Mouse (Mus musculus): ENCODE results near the gene Col6a4.

The Col6a4 gene

DNA sequence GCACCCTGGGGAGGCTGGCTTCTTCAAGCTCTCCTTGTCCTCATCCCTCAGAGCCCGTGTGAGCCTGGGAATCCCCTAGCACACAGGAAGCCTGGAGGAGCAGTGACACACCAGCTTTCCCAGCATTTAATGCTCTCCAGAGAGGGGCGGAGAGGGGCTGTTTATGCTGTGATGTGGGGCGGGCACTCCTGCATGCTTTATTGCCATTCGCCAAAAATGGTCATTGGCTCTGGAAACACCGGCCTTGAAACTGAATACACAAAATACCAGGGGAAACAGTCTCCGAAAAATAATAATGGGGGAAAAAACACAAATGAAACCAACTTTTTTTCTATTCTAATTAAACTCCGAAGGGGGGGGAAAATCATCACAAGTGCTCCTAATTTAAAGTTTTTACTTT is at the start of gene Col6a4:
Gene Col6a4, minus strand, starts transcription at position 101 of the 400 bp plus-strand sequence.
- in situ Hi-C loops (cut with MboI, MseI): no loop called here

DNA sequence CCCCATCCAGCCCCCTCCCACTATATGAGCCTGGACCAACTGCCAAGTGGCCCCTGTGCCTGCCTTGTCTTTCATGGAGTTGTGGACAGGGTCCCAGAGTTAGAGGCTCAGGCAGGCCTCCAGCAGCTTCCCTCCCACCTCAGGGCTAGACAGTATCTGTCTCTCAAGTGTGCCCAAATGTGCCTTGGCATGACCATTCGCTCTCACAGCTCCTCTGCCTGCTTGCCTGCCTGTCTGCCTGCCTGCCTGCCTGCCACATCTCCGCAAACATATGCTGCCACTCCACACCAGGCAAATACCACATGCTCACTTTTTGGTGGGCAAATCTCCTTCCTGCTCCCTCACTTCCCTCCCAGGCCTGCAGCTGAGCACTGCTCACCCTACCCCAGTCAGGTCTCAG is 49.0 kb upstream of the Col6a4 start:
- in situ Hi-C loops (cut with MboI, MseI): no loop called here

DNA sequence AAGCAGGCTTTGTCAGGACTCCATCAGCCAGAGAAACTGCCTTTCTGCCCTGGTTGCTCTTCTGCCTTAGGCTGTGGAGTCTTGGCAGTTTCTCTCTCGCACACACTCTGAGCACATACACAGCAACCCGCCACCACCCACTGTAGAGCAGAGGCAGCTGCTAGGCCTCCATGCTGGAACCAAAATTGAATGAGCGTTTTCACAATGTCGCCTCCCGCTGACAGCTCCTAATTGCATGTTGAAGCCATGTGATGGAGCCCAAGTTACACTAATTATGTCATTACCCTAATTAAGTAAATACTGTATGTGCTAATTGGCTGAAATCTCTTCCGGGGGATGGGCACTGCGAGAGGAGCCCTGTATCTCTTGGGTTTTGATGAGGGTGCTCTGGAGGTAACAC is 47.6 kb upstream of the Col6a4 start:
- in situ Hi-C loops (cut with MboI, MseI): no loop called here

DNA sequence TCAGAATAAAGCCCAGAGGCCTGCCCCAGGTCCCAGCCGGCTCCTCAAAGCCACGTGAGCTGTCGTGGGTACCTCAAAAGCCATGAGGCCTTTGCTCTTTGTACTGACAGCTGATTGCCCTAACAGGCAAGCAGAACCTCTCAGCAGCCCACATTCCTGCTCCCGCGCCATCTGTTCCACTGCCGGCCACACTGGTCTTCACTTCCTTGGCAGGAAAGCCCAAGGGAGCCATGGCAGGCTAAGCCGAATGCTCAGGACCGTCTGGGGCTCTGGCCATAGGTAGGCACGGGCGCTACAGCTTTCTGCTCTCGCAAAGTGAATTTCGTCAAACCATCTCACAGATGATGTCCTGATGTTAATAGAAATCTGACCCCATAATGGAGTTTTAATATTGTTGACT is 45.4 kb upstream of the Col6a4 start:
- in situ Hi-C loops (cut with MboI, MseI): no loop called here

DNA sequence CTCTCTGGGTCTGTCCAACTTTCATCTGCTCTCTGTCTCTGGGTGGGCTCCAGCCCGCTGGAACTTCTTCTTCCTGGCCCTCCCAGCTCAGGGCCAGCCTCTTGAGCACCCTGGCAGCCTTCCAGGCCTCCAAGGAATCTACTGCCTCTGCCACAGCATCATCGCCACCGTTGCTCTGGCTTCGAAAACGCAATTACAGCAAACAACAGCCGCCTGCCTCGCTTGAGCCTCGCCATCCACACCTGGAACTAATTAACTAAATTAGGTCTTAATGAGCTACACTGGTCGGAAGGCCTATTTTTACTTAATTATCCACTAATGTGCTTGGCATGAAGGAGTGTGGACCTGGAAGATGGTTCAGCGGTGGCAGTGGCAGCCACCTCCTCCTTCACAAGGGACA is 43.2 kb upstream of the Col6a4 start:
- in situ Hi-C loops (cut with MboI, MseI): loop anchor here in 1 of 2 experiments (10.0 kb wide), 1 partner anchor 1425 kb away; no protein-coding TSS in a partner anchor

DNA sequence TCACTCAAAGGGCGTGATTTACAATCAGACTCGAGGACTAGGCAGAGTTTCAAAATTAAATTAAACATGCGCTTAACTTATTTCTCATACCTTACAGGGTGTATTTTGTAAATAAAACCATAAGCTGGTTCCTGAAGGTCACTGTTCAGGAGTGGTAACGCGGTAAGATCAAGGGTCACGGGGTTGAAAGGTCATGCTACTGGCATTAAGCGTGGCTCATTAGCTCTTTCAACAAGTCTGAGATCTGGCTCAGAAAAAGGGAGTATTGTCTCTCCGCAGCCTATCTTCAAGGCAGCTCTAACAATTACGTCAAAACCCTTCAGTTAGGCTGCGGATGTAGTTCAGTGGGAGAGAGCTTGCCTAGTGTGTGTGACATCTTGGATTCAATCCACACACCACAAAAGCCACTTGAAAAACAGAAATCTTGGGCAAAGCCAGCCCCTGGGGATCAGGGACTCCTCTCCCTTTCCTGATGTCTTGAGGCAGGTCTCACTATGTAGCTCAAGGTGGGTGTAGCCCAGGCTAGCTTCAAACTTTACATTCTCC is 41.2 kb upstream of the Col6a4 start:
- in situ Hi-C loops (cut with MboI, MseI): loop anchor here in 1 of 2 experiments (10.0 kb wide), 1 partner anchor 1423 kb away; no protein-coding TSS in a partner anchor

DNA sequence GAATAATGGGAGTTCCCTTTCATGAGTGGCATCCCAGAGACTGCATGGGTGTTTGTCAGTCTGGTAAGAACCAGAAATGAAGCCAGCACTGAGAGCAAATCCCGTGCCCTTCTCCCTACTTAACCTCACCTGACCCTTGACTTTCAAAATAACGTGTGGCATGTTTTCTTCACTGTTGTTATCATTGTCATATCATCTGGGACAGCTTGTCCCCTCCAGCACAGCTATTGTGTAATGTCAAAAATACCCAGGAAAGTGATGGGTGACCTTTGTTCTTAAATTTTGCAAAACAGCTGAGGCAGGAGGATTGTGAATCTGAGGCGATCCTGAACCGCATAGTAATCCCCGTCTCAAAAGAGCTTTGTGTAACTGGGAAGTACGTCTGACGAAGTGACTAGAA is 33.7 kb upstream of the Col6a4 start:
- in situ Hi-C loops (cut with MboI, MseI): loop anchor here in 1 of 2 experiments (10.0 kb wide), 1 partner anchor 1415 kb away; no protein-coding TSS in a partner anchor

DNA sequence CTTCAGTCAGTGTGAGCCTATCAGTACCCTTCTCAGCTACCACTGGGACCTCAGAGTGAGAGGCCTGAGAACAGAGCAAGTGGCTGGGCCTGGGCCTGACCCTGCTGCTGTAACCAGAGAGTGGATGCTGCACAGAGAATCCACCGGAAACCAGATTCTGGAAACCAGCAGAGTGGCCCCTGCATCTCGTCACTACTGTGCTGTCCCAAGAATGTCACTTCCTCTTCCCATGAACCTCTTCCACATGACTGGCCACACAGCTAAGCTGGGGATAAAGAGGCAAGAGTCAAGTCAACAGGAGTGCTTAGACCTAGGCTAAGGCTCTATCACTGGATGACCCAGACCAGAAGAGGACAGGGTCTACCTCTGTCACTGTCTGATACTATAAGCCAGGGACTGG is 32.5 kb upstream of the Col6a4 start:
- in situ Hi-C loops (cut with MboI, MseI): loop anchor here in 1 of 2 experiments (10.0 kb wide), 1 partner anchor 264 kb away; no protein-coding TSS in a partner anchor

DNA sequence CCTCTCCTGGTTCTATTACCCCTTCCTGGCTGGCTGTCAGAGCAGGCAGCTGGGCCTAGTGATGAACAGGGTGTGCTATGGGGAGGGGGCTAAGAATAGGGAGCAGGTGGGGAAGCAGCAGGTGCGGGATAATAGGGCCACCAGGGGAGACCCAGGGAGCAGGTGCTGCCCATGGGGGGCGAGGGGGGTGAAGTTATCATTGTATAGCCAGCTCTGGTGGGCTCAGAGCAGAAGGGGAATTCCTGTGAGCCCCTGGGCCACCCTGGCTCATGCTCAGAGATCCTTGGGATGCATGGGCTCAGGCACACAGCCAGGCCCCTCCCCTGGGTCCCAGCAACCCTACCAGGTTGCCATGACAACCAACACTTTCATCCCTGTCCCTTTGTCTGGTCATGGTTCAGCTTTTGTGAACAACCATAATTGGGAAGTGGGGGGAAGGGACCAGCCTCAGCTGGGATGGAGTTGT is 30.2 kb upstream of the Col6a4 start:
- in situ Hi-C loops (cut with MboI, MseI): loop anchor here in 1 of 2 experiments (10.0 kb wide), 1 partner anchor 262 kb away; no protein-coding TSS in a partner anchor

DNA sequence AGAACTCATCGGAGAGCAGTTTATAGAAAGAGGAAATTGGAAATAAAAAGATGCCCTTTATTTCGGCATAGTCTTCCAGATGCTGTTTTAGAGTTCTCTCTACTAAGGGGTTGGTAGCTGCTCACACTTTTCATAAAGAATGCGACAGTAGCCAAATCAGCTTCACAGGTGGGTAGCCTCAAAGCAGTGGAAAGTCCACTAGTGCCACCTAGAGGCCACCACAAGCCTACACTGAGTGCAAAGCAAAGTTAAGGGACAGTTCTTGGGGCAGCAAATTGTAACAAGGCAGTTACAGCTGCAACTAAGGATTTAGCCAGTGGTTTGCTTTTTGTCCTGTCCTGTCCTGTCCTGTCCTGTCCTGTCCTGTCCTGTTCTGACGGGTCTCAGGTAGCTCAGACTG is 27.0 kb upstream of the Col6a4 start:
- in situ Hi-C loops (cut with MboI, MseI): loop anchor here in 1 of 2 experiments (10.0 kb wide), 1 partner anchor 259 kb away; no protein-coding TSS in a partner anchor

DNA sequence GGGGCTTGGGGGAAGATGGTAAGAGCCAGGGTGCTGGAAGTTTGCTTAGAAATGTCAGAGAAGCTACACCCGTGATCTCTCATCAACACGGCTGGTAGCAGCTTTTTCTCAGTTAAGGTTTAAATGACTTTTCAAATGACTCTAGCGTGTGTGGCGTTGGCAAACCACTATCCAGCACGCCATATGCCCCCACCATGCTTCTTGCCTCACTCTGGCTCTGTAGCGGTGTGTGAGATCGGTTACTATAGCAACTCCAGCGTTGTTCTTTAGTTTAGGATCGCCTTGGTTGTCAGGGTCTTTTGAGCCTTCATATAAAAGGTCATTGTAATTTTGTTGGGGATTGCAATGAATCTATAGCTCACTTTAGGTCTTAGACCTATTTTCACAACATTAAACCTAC is 22.5 kb upstream of the Col6a4 start:
- in situ Hi-C loops (cut with MboI, MseI): no loop called here

DNA sequence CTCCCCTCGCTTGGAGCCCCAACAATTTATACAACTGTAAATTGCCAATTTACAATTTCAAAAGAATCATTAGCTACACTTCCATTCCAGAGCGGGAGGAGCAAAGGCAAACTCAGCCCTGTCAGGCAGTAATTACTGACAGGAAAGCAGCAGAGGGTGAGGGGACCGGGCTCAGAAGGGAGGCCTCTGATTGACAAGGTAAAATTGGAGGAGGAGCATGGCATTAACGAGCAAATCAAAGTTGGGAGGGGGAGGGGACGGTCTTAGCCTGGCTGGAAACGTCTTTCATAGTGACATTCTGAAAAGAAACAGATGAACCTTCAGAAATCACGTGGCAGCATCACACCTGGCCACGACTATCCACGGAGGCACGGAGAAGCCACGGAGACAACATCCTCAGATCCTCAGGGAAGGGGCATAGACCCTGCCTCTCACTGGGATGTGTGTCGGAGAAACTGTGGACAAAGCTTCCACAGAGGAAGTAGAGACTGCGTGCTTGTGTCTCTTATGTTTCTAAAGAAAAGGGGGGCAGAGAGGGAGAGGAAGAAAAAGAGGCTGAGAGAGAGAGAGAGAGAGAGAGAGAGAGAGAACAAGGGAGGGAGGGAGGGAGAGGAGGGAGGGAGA is 19.3 kb upstream of the Col6a4 start:
- in situ Hi-C loops (cut with MboI, MseI): no loop called here

DNA sequence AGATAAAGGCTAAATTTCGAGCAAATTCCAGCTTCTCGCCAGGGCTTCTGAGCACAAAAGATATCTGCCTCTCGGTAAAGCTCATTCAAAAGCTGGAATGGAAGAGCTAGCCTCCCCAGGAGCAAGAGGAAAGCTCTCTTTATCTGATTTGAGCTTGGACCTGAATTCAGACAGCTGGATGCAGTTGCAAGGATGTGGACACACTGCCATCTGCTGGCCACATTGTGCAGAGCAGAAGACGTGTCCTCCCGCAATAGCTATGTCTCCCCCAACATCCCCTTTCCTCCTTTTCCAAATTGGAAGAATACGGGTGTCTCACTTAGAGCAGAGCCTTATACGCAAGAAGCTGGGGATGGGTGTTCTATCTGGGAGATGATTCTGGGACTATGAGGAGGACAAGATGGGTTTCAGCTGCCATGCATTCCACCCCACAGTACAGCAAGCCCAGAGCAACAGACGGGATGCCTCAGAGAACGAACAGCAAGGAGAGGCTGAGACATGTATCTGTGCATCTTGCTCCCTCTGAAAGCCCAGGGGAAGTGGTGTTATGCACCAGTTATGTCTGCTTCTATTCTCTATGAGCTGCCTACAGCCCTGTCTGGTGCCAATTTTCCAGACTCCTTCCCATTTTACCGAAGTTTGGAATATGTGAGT is 16.3 kb upstream of the Col6a4 start:
- in situ Hi-C loops (cut with MboI, MseI): no loop called here

DNA sequence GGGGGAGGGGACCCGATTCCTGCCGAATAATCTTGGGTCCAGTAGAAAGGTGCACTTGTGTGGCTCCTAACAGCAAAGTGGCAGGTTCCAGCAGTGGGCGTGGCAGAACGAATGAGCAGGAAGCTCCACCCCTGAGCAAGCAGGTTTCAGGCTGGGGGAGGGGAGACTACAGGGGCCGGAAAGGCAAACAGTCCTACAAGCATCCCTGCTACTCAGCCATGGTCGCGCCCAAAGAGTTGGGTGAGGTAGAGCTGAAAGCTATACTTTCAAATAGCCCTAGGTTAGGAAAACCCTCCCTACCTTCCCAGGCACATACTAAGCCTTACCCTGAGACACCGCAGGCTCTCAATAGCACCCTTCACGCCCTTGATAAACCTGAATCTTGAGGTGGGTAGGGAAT is 9.7 kb upstream of the Col6a4 start:
- in situ Hi-C loops (cut with MboI, MseI): no loop called here

DNA sequence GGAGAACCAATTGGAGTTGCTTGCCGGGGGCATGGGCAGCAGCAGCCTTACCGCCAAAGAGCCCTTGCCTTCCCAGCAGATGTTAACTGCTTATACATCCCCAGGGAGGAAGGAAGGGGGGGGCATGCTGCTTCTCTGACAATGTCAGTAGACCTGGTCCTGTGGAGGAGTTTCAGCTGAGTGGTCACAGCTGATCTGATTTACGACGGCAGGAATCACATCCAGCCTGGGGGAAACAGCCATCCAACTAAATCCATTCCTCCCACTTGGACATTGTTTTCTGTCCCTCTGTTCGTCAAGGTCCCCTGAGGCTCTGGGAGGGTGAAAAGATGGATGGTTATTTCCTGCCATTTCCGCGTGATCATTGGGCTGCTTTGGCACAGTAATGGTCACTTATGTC is 7.8 kb upstream of the Col6a4 start:
- in situ Hi-C loops (cut with MboI, MseI): no loop called here

DNA sequence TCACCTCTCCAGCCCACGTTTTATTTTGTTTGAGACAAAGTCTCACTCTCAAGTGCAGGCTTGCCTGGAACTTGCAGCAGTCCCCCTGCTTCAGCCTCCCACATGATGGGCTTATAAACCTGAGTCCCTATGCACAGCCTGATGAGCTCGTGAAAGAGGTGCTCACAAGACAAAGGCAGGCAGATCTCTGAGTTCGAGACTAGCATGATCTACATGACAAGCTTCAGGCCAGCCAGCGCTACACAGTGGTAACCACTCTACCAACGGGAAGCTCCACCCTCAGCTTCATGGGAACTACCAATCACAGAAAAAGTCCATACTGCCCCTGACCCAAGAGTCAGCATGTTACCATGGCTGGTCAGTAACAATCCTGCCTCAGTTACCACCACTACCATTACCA is 4.6 kb upstream of the Col6a4 start:
- in situ Hi-C loops (cut with MboI, MseI): no loop called here

DNA sequence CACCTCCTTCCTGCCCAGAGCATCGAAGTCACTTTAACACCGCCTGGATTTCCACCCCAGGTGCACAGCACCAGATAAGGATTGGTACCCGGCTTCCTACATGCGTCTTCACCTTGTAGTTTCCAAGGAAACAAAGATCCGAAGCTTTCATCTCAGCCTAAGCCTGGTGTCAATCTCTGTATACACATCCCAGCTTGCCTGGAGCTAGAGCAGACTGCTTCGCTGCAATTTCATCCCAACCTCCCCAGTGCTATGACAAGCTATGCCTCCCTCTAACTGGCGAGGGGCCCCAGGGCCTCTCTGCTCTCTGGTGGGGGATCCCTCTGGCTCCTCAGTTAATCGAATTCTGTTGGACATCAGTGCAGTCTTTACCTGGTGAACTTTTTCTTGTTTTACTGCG is 3.7 kb upstream of the Col6a4 start:
- in situ Hi-C loops (cut with MboI, MseI): no loop called here

DNA sequence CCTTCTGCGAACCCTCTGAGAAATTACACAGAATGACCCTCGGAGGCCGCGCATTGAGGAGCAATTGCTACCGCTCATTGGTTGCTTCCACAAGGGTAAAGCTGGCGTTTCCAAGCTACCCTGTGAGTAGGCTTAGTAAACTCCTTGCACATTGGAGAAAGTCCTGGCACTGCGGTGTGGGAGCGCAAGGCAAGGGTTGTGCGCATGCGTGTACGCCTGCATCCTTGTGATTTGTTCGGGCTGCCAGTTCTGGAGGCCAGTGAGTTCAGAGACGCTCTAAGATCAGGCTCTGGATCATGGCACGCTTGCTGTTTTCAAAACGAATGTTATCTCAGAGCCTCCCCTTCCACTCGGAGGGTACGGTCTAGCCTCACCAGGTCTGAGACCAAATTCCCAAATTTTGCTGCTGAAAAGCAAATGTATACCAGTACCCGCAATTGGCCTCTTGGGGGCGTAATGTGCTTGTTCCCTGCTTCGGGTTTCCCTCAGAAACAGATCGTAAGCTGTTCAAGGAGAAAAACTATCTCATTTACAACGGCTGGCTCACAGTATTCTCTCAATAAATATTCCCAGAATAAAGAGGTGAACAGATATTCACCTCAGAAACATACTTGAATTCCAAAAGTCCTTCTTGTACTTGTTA is 2.9 kb upstream of the Col6a4 start:
- in situ Hi-C loops (cut with MboI, MseI): no loop called here

DNA sequence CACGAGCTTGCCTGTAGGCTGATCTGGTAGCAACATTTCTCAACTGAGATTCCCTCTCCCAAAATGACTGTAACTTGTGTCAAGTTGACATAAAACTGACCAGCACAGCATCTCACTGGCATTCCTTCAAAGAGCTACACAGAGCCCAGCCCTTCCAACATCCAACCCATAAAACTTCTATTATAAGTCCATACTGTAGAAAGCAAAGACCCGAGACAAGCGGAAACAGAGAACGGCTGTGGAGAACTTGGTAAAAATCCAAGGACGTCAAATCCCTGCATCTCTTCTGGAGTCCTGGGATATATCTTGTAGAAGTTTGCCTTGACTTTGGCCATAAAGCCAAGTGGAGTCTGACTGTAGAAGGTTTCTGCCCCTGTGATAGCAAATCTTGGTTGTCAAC is 15.1 kb downstream of the Col6a4 start:
- in situ Hi-C loops (cut with MboI, MseI): loop anchor here in 1 of 2 experiments (5.0 kb wide), 1 partner anchor 869 kb away; no protein-coding TSS in a partner anchor

DNA sequence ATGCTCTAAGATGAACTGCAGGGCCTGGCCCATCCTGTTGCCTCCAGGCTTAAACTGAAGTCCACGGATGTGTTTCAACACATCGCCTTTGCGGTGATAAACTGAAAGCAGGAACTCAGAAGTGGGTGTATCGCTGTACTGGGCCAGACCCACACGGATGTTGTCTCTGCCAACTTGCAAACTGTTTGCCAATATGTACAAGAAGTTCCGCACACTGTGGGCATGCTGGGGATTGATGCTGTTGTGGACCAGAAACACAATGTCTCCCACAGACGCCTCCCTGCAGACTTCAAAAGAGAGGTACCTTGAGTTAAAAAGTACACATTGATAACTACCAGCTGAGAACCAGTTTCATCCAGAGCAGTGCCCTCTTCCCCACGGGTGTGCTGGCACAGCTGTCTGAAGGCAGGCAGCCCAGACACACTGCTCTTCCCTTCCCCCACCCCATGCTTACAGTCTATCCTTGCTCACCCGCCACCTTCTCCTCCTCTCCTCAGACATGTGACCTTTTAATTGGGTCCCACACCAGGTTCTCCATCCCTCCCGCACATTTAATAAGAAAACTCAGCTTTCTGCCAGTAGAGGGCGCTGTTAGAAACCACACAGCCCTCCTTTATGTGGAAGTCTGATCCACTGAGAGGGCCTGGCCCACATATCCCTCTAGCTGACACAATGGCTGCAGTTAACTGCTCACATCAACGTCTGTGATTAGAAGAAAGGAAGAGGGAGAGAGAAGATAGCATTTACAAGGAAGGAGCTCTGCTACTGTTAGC is 16.1 kb downstream of the Col6a4 start:
- in situ Hi-C loops (cut with MboI, MseI): loop anchor here in 1 of 2 experiments (5.0 kb wide), 1 partner anchor 868 kb away; no protein-coding TSS in a partner anchor

DNA sequence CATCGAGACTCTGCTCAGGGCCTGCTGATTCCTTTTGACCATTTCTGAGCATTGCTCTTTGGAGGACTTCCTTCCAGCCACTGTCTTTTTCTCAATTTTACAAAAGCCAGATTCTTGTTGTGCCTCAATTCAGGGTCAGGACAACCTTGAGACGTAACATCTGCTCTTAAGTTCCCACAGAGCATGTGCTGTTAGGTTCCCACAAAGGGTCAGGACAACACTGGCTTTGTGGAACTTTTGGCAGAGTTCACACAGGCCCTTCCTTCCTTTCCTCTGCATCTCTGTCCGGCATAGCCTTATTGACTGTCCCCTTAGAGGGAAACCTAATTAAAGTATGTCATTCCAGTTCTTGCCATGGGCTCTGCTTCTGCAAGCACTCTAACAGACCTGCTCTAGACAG is 18.6 kb downstream of the Col6a4 start:
- in situ Hi-C loops (cut with MboI, MseI): no loop called here

Measured in T-helper 17 cell (primary cell).